ENCODE assay signal across 17 mouse cellular contexts in the genomic region with DNA sequence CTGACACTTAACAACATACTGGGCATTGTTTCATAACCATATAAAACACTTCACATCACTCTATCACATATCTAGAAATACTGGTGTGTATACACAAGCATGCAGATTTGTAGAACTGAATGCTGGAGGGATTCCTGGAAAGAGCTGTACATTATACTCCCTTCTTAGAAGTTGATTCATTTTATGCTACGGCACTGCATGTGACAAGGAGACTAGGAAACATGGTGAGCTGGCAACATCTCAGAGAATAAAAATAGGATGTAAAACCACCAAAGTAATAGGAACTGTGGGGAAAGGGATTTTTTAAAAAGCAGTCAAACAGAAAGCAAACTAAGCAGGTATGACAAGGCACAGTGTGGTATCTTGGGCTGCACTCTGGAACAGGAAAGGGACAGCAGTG.
"Had no signal": no experiment of that assay in that cellular context is flagged by ENCODE, and none has a peak within 500 bp of the region (broad histone marks: within the 10 kb centered on the region; RNA-seq: fewer than 3 reads in every experiment).

No protein-coding gene starts in this region.

- H3K4me1 ChIP-seq: neural tube, embryonic 13.5 days had no signal

- H3K4me3 ChIP-seq: limb, embryonic 13.5 days; liver, embryonic 15.5 days; midbrain, embryonic 12.5 days; neural tube, embryonic 13.5 days; stomach, embryonic 15.5 days had no signal

- H3K27me3 ChIP-seq: limb, embryonic 13.5 days; liver, embryonic 15.5 days; midbrain, embryonic 12.5 days; neural tube, embryonic 13.5 days; stomach, embryonic 15.5 days had no signal

- ATAC-seq: intestine, postnatal 0 days; lung, postnatal 0 days; midbrain, embryonic 16.5 days had no signal

- H3K36me3 ChIP-seq: limb, embryonic 13.5 days; liver, embryonic 15.5 days; midbrain, embryonic 12.5 days; neural tube, embryonic 13.5 days; stomach, embryonic 15.5 days had no signal

- H3K9me3 ChIP-seq: limb, embryonic 13.5 days; liver, embryonic 15.5 days; midbrain, embryonic 12.5 days; neural tube, embryonic 13.5 days; stomach, embryonic 15.5 days had no signal

- DNase-seq: kidney, adult 8-10 months; kidney, postnatal 25 days; layer of hippocampus, adult 9-11 months; layer of hippocampus, postnatal 36 days; left cerebral cortex, postnatal 4 days; lung, adult 2 months; lung, postnatal 36 days; retina, postnatal 1 day; thymus, postnatal 25 days had no signal

- H3K9ac ChIP-seq: limb, embryonic 13.5 days; liver, embryonic 15.5 days; midbrain, embryonic 12.5 days; neural tube, embryonic 13.5 days; stomach, embryonic 15.5 days had no signal

- H3K4me2 ChIP-seq: limb, embryonic 13.5 days; liver, embryonic 15.5 days; midbrain, embryonic 12.5 days; neural tube, embryonic 13.5 days; stomach, embryonic 15.5 days had no signal

- H3K27ac ChIP-seq: limb, embryonic 13.5 days; liver, embryonic 15.5 days; midbrain, embryonic 12.5 days; neural tube, embryonic 13.5 days; stomach, embryonic 15.5 days had no signal
